Mouse (Mus musculus) cerebellum, adult 2 months (tissue): ENCODE results near the gene Gzma.

Source experiments
- CTCF ChIP-seq: fragments of 200-500 bp; IDR thresholded peaks from 2 replicates; pipeline ENCODE4 v1.5.1; 2011; ENCODE audit warnings: low read depth, mild to moderate bottlenecking, control low read depth, low read length, moderate library complexity, borderline replicate concordance; ENCODE audit not compliant: insufficient read depth
- POLR2A ChIP-seq: fragments of 200-500 bp; IDR thresholded peaks from 2 replicates; pipeline ENCODE4 v1.6.1; 2011; ENCODE audit warnings: low read length, control low read depth, borderline replicate concordance; ENCODE audit not compliant: insufficient read depth

DNA sequence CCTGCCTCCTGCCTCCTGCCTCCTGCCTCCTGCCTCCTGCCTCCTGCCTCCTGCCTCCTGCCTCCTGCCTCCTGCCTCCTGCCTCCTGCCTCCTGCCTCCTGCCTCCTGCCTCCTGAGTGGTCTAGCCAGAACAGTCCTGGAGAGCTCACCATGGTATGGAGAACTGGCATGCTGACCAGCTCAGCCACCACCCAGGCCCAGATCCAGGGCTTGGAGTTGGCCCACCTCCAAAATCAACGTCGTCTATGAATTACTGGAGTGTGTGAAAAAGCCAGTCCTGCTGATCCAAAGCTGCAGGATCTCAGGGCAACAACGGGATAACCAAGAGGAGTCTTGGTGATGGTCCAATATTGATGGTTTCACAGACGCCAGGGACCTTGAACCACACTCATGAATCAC, 18.2 kb upstream of the Gzma start:
- TF ChIP-seq CTCF (no peak), POLR2A (no peak)
